Mouse (Mus musculus): ENCODE measurements around the gene Bbs9. TPM values are rescaled to one million over a fixed set of nuclear protein-coding genes. Genes with fewer than 3 reads are reported as not detected.
"Not testable (repeated sequence)": the region's sequence is repeated elsewhere in the genome, so short reads cannot be mapped to it uniquely, and the experiment has no call there.

The Bbs9 gene
- total RNA-seq (2021), result 10 to 100 TPM; 13.1 to 14.0 TPM
- long read RNA-seq, experiment 1, partial matches to known transcripts, result 4 of 15 reads
- long read RNA-seq, experiment 1, other reads (novel, unspliced or antisense), result 6 of 15 reads
- long read RNA-seq, experiment 2, partial matches to known transcripts, result 3 of 9 reads
- long read RNA-seq, experiment 2, other reads (novel, unspliced or antisense), result 3 of 9 reads

DNA sequence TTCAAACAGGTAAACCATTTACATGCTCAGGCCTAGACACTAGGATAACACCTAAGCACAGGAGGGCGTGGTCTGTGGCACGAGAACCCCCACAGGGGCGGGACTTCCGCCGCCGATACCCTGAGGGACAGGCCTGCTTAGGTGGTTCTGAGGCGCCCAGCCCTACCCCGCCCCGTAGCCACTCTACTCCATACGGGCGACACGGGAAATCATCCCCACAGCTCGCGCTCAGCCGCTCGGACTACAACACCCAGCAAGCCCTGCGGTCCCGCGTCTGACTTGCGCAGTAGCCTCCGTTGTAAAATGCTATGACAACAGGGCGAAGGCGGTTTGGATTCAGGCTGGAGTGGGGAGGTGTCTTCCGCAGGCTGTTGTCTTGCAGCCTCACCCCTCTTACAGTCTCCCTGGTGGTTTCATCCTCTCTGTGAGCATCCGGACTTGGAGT is at the start of gene Bbs9:
Gene Bbs9, plus strand, starts transcription at position 292 of the 445 bp plus-strand sequence.
- peak; percentile 87 to 92 for DNase-seq
- intact Hi-C loops (cut with DNase I), result no loop called here

DNA sequence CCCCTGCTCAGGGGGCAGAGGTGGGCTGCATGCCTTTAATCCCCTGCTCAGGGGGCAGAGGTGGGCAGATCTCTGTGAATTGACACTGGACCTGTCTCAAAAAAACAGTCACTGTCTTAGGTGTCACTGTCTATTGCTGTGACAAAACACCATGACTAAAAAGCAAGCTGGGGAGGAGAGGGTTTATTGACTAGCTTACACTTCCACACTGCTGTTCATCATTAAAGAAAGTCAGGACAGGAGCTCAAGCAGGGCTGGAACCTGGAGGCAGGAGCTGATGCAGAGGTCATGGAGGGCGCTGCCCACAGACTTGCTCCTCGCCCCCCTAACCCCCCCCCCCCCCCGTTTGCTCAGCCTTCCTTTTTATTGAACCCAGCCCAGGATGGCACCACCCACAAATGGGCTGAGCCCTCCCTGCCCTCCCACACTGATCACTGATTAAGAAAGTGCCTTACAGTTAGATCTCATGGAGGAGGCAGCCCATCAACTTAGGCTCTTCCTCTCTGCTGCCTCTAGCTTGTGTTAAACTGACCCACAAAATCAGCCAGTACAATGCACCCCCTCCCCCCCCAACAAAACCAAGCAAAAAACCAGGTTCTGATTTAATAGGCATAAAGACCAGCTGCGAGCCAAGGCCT is 47.4 kb upstream of the Bbs9 start:
- intact Hi-C loops (cut with DNase I), result no loop called here
- DNase-seq, result no peak

DNA sequence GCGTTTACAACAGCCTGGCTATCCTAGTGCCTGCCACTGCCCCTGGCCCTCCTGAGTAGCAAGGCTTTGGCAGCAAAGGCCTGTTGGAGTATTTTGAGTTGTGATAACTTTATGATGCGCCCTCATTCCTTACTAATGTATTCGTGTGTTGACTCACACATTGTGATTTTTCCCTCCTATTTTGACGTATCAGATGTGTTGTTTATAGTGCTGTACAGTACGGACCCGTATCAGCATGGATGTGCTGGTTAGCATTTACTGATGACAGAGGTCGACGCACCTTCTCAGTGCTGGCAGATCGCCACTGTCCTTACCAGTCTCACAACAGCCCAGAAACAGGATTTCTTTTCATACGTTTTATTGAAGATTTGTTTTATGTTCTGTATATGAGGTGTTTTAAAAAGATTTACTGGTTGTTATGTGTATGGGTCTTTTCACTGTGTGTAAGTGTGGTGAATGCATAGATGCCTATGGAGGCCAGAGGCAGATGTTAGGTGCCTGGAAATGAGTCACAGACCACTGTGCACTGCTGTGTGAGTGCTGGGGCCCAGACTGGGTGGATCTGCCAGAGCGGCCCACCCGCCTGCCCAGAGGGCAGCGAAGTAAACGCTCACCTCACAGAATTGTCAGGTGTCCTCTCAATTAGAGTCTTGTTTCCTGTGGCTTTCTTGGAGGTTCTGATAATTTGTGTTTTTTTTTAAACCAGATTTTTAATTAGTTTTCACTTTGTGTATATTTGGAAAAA is 46.7 kb upstream of the Bbs9 start:
- DNase-seq, result no peak
- intact Hi-C loops (cut with DNase I), result no loop called here

DNA sequence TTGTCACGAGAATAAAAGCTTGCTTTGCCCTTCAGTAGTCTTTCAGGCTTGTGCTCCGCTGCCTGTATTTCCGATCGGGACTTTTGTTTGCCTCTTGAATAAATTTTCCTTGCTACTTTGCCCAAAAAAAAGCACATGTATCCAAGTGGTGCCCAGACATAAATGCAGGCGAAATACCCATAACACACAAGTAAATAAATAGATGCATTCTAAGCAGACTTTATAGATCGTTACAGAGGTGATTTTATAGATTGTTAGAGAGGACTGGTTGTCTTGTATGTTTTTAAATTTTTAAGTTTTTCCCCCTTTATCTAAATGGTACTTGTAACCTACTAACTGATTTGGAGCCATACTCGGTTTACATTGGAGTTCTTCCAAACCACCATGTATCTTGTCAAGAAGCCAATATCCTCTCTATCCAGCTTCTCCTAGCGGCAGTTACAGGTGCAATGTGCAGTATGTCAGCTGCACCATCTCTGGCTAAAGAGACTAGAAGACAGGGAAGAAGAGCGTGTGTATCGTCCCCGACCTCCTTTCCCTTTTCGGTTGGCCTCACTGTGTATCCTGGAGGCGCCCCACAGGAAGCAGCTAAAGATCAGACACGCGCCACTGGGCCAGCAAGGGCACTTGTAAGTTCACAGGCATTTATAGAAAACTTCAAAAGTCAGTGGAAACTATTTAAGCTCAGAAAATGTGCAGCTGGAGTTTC is 45.8 kb upstream of the Bbs9 start:
- no peak for DNase-seq
- intact Hi-C loops (cut with DNase I), result no loop called here

DNA sequence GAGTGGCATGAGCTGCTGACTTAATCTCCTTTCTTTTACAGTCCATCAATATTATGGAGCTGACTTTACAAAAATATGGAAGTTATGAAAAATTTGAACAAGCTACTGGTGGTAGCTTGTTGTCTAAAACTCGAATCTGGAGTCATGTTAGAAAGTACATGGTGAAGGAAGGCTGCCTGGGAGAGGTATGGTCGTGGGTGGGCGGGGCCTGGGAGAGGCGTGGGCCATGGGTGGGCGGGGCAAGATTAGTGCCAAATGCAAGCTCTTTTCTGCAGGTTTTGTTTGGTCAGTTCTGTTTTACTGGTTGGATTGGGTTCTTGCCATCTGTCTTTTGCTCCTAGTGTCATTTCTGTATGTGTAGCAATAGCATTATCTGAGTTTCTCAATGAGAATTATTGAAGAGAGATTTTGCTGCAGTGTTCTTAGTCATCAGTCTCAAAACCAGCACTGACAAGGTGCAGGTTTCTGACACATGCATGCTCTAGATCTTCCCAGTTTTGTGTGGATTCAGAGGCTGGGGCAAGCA is 45.1 kb upstream of the Bbs9 start:
- intact Hi-C loops (cut with DNase I), result no loop called here
- no peak for DNase-seq

DNA sequence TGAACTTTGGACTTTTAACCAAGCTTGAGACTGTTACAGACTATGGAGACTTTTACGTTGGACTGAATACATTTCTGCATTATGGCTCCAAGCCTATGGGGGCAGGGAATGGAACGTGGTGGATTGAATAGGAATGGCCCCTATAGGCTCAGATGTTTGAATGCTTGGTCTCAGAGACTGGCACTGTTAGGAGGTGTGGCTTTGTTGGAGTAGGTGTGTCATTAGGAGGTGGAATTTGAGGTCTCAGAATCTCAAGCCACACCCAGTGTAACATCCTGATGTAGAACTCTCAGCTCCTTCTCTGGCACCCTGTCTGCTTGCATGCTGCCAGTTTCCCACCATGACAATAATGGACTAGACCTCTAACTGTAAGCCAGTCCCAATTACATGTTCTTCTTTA is 42.3 kb upstream of the Bbs9 start:
- no peak for DNase-seq
- intact Hi-C loops (cut with DNase I), result no loop called here

DNA sequence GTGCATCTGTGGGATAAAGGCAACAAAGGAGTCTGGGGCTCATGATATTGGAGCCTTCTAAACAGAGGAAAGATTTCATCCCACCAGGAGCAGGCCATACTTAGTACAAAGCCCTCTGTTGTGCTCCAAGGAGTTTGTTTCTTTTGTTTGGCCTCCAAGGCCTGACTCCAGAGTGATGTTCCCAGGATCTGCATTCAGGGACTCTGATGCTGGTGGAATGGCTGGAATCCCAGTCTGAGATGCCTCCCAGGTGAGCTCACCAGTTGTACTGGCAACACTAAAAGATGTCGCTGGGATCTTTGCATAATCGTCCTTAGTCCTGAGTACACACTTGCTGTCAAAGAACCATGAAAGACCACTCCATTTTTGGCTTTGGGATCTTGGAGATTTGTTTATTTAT is 41.4 kb upstream of the Bbs9 start:
- DNase-seq, result no peak
- intact Hi-C loops (cut with DNase I), result no loop called here

DNA sequence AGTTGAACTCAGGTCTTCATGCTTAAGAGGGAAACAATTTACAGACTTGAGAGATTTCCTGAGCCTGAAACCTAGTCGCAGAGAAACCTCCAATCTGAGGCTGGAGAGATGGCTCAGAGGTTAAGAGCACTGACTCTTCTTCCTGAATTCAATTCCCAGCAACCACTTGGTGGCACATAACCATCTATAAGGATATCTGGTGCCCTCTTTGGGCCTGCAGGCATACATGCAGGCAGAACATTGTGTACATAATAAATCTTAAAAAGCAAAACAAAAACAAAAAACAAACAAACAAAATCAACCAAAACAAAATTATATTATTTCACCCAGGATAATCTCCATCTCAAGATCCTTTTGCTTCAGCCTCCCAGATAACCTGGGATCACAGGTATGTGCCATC is 36.7 kb upstream of the Bbs9 start:
- no peak for DNase-seq
- intact Hi-C loops (cut with DNase I), result no loop called here

DNA sequence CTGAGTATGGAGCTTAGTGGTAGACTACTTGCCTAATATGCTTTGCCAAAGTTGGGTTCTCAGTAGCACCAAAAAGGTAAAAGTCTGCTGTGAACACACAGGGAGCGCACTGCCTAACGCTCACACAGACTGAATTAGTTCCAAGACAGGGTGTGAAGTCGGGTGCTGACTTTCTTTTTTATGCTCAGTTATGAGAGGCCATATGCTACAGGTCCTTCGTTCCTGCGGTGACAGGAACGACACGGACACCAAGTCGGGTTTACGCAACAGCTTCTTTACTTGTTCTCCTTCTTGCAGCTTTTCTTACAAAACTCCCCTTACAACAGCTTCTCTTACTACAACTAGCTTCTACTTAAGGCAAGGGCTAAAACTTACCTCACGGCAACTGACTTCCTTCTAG is 32.4 kb upstream of the Bbs9 start:
- intact Hi-C loops (cut with DNase I), result no loop called here

DNA sequence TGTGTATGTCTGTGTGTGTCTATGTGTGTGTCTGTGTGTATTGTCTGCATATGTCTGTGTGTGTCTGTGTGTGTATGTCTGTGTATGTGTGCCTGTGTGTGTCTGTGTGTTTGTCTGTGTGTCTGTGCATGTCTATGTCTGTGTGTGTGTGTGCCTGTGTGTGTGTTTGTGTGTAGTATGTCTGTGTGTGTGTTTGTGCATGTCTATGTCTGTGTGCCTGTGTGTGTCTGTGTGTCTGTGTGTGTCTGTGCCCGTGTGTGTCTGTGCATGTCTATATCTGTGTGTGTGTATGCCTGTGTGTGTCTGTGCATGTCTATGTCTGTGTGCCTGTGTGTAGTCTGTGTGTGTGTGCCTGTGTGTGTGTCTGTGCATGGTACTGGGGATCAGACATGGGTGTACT is 30.4 kb upstream of the Bbs9 start:
- DNase-seq, result no peak
- intact Hi-C loops (cut with DNase I), result no loop called here

More for the DNA sequence above, 32.4 kb upstream of the Bbs9 start:
- DNase-seq, result no peak

DNA sequence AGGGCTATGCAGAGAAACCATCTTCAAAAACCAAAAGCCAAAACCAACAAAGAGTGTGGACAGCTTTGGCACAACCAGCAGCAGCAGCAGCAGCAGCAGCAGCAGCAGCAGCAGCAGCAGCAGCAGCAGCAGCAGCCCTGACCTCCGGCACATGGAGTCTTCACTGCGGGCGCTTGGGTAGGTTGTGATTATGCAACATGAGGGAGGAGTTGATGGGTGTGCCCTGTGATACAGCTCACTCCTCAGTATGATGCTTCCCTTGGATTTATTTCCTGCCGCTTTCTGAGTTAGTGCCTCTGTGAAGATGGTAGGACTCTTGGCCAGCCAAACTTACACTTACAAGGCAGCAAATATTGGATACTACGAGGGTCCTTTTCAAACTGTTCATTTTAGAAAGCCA is 28.3 kb upstream of the Bbs9 start:
- DNase-seq, result no peak
- intact Hi-C loops (cut with DNase I), result no loop called here

DNA sequence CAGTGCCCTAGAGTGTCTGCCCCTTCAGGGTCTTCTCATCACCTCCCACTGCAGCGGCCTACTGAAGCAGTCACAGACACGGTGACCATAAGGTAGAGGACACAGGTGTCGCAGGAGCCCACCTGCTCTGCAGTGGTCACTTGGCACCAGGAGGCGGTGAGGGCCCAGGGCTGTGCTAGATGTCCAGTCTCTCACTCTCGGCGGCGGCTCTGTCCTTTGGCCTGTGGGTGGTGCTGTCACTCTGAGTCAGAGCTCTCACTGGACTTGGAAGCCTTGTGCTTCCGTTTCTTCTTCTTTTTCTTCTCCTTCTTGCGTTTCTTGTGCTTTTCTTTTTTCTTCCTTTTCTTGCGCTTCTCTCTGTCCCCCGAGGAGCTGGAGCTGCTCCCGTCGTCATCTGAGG is 27.1 kb upstream of the Bbs9 start:
- intact Hi-C loops (cut with DNase I), result no loop called here
- no peak for DNase-seq

DNA sequence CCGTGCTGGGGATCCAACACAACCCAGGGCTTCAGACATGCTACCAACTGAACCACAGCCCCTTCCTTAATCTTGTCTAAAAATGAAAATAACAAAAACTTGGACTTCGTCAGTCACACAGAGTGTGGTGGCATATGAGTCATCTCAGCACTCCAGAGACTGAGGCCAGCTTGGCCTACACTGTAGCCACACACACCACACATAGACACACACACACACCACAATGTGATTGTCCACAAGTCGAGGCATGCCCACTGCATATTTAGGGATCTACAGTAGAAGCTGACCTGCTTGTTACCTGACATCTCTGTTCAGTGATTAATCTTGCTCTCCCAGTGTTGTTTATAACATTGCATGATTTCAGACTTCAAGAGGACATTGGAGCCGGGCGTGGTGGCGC is 26.3 kb upstream of the Bbs9 start:
- intact Hi-C loops (cut with DNase I), result no loop called here
- DNase-seq, result no peak

DNA sequence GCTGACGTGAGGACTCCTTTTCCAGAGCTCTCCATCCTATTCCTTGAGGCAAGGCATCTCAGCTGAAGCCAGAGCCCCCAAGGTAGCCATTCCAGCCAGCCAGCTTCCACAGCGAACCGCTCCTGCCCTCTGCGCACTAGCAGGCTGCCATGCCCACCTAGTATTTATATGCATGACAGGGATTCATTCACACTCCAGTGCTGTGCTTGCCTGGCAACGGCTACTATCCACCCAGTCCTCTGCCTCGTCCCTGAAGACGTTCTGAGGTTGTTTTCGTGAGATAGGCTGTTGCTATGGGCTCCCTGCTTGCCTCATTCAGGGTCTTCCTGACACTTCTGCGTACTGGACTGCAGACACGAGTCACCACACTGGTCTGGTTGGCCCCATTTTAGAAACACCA is 22.8 kb upstream of the Bbs9 start:
- DNase-seq, result no peak
- intact Hi-C loops (cut with DNase I), result no loop called here

DNA sequence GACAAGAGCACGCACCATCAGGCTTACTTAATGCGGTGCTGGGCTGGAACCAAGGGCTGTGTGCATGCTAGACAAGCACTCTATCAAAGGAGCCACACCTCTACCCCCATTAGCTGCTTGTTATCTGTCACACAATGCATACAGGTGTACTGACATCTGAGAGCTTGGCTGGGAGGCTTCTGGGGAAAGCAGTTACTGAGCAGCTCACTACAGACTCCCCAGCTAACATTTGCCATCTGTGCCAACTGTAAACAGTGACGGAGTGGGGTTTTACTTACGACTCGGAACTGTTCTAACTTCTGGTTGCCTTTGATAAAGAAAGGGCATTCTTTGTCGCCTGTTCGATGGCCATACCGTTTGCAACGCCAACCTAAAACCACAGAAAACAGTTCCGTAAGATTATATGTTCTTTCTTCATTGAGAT is 22.0 kb upstream of the Bbs9 start:
- no peak for DNase-seq
- intact Hi-C loops (cut with DNase I), result no loop called here

DNA sequence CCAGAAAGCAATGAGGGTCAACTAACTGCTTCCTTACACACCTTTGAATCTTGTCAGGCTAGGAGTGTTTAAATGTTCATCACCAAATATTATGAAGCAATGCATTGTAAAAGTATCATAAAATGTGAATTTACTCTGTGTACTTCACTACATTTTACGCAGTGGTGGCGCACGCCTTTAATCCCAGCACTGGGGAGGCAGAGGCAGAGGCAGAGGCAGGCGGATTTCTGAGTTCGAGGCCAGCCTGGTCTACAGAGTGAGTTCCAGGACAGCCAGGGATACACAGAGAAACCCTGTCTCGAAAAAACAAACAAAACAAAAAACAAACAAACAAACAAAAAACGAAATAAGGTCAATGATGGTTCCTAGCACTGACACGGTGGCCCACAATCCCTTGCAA is 21.5 kb upstream of the Bbs9 start, which contains the start of gene Gm17545:
Gene Gm17545, plus strand, starts transcription at position 301 of the 400 bp plus-strand sequence.
- intact Hi-C loops (cut with DNase I); DNase-seq: not testable (repeated sequence)

DNA sequence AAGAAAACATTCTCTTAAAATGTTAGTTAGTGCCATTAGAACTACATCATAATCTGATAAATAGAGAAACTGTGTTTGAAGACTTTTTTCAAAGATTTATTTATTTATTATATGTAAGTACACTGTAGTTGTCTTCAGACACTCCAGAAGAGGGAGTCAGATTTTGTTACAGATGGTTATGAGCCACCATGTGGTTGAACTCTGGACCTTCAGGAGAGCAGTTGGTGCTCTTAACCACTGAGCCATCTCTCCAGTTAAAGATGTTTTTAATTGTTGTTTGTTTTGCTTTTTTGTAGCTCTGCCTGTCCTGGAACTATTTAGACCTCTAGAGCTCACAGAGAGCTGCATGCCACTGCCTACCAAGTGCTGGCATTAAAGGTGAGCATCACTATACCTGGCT is 20.5 kb upstream of the Bbs9 start:
- intact Hi-C loops (cut with DNase I), result no loop called here
- DNase-seq, result no peak

DNA sequence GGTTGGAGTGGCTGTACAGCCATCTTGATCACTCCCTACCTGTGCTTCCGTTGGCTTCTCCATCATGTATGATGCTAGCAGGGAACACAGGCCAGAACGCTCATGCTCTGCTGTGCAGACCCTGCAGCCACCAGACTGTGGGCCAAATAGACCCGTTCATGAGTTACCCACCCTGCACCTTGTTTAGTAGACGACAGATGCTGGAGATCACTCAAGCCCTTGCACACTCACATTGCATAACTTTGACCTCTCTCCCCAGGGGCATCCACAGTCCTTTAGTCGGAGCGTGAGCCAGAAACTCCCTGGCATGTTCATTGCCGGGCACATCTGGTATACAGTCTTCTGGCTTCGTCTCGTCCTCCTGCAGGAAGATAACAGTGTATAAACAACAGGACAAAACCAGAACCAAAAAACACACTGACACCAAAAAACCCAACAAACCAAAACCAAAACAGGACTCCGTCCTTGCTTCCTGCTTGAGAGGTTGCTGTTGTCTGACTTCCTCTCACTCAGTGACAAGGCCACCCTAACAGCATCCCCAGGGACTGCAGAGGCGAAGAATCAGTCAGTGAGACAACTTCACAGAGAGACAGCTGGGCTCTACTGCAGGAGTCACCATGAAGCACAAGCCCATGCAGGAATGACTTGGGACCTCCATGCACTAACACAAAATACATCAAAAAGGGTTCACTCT is 18.2 kb upstream of the Bbs9 start:
- intact Hi-C loops (cut with DNase I), result no loop called here
- DNase-seq, result peak in 1 of 2 experiments; percentile 13

DNA sequence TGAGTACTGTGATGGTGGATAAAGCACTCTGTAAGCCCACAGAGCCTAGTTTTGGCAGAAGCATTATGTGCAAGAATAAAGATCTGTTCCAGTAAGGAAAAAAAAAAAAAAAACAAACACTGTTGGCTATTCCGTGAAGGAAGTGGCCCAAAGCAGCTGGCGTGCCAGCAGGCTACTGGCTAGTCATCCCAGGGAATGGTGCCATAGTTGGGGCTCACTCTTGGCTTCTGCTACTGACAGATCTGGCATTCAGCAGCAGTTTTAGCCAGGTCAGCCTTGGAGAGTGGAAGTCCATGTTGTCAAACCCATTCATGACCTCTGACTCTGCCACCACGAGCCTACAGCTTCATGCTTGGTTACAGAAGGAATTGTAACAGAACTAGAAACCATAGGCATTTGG is 13.6 kb upstream of the Bbs9 start:
- intact Hi-C loops (cut with DNase I), result no loop called here
- peak in 1 of 2 experiments; percentile 35 for DNase-seq

DNA sequence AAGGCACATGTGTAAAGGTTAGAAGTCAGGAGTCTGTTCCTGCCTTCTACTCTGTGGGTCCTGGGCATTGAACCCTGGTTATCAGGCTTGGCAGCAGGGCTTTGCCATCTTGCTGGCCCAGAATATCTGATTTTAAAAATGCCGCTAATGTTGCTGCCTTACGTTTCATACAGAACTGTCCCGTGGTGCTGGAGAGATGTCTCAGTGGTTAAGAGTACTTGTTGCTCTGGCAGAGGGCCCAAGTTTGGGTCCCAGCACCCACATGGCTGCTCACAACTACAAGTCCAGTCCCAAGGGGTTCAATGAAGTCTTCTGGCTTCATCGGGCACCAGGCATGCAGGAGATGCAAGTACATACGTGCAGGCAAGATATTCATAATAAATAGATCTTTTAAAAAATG is 9.3 kb upstream of the Bbs9 start:
- intact Hi-C loops (cut with DNase I), result no loop called here

More for the DNA sequence above, 9.3 kb upstream of the Bbs9 start:
- DNase-seq, result no peak
